Mouse (Mus musculus): ENCODE data around the gene Adgrv1. TPM values are rescaled to one million over a fixed set of nuclear protein-coding genes. Genes with fewer than 3 reads are reported as not detected.
"Not testable (repeated sequence)": the region's sequence is repeated elsewhere in the genome, so short reads cannot be mapped to it uniquely, and the experiment has no call there.

The Adgrv1 gene
- polyA plus RNA-seq, 1 experiment from 2014 or later: 0.86 TPM

DNA sequence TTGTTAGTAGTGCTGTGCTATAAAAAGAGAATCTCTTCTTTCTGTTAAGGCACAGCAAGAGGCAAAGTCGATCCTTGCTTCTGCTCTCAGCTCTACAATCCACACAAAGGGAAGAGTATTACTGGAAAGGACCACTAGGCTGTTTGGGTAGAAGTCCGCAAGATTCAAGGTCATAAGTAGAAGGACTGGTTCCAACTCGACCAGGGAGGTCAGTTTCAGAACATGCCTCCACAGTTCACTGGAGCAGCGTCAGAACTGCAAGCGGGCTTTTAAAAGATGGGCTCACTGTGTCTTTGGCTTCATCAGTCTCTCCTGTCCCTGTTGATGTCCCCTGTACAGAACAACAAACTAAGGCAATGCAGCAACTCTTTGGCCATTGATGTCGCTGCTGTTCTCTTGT lies 363.9 kb downstream of the Adgrv1 start:
- WGBS: 66% methylated on average over 6 of the region's 6 CpGs
- no peak overlapping the region for H3K9ac ChIP-seq (ENCODE audit: low read length)
- ATAC-seq (ENCODE audit: insufficient number of reproducible peaks, insufficient read depth, low FRiP score, low read depth): no peak

DNA sequence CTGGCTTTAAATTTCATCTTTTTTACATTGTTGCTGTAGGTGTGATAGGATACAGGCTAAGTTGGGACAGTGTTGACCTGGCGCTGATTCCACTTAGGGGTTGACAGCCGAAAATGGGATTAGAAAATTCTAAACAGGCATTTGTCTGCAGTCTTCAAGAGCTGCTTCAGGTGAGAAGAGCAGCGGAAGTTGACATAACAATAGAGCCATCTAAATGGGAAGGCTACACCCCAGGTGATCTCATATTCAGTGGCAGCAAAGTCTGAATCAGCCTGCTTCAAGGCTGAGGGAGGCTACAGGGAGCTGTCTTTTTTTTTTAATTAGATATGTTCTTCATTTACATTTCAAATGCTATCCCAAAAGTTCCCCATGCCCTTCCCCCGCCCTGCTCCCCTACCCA lies 365.5 kb downstream of the Adgrv1 start:
- H3K27me3 ChIP-seq (ENCODE audit: control insufficient read depth, insufficient read depth, low read length); ATAC-seq (ENCODE audit: insufficient number of reproducible peaks, insufficient read depth, low FRiP score, low read depth); H3K27ac ChIP-seq (replicated peaks in 1 of 2; ENCODE audit: control insufficient read depth in 1 of 2, insufficient read depth in 1 of 2, low read depth in 2 of 2, low read length in 2 of 2); H3K9ac ChIP-seq (ENCODE audit: low read length); H3K4me3 ChIP-seq (ENCODE audit: control insufficient read depth in 1 of 2, insufficient read depth in 1 of 2, low read depth in 1 of 2, low read length in 2 of 2); H3K4me1 ChIP-seq (ENCODE audit: control insufficient read depth in 2 of 2, insufficient read depth in 2 of 2, low read length in 2 of 2); H3K4me2 ChIP-seq (ENCODE audit: low read length); H3K36me3 ChIP-seq (ENCODE audit: control insufficient read depth, insufficient read depth, low read length); H3K9me3 ChIP-seq (ENCODE audit: control insufficient read depth, low read length): not testable (repeated sequence)
- 68% methylated on average over 4 of the region's 4 CpGs for WGBS

More for the DNA sequence above, 363.9 kb downstream of the Adgrv1 start:
- Histone ChIP-seq H3K36me3 (ENCODE audit: control insufficient read depth, insufficient read depth, low read length) (no peaks in the 10 kb centered on the region), H3K27ac (replicated peaks in 1 of 2; ENCODE audit: control insufficient read depth in 1 of 2, insufficient read depth in 1 of 2, low read depth in 2 of 2, low read length in 2 of 2) (no peak overlapping the region), H3K4me3 (ENCODE audit: control insufficient read depth in 1 of 2, insufficient read depth in 1 of 2, low read depth in 1 of 2, low read length in 2 of 2) (no peak overlapping the region), H3K27me3 (ENCODE audit: control insufficient read depth, insufficient read depth, low read length) (no peaks in the 10 kb centered on the region), H3K4me2 (ENCODE audit: low read length) (no peak overlapping the region), H3K4me1 (ENCODE audit: control insufficient read depth in 2 of 2, insufficient read depth in 2 of 2, low read length in 2 of 2) (no peaks in the 10 kb centered on the region), H3K9me3 (ENCODE audit: control insufficient read depth, low read length) (no peaks in the 10 kb centered on the region)

DNA sequence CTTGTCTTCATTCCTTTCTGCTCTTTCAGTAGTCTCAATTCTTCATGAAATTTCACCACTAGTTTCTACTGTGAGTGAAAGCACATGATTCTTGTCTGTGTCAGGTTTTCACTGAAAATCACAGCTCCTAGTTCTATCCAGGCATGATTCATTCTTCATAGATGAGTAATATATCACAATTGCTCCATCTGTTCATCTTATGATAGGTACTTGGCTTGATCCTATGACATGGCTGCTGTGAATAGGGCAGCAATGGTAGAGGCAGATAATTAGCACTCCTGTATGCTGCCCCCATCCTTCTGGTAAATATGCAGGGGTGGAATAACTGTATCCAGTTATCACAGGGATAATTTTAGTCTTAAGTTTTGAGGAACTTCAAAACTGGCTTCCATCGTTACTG lies 368.5 kb downstream of the Adgrv1 start:
- Histone ChIP-seq H3K4me2 (ENCODE audit: low read length) (no peak overlapping the region), H3K9me3 (ENCODE audit: control insufficient read depth, low read length) (no peaks in the 10 kb centered on the region), H3K4me3 (ENCODE audit: control insufficient read depth in 1 of 2, insufficient read depth in 1 of 2, low read depth in 1 of 2, low read length in 2 of 2) (no peak overlapping the region), H3K9ac (ENCODE audit: low read length) (no peak overlapping the region), H3K4me1 (ENCODE audit: control insufficient read depth in 2 of 2, insufficient read depth in 2 of 2, low read length in 2 of 2) (no peaks in the 10 kb centered on the region), H3K36me3 (ENCODE audit: control insufficient read depth, insufficient read depth, low read length) (no peaks in the 10 kb centered on the region), H3K27me3 (ENCODE audit: control insufficient read depth, insufficient read depth, low read length) (no peaks in the 10 kb centered on the region), H3K27ac (replicated peaks in 1 of 2; ENCODE audit: control insufficient read depth in 1 of 2, insufficient read depth in 1 of 2, low read depth in 2 of 2, low read length in 2 of 2) (no peak overlapping the region)
- 81% methylated on average over 1 of the region's 1 CpGs for WGBS
- ATAC-seq (ENCODE audit: insufficient number of reproducible peaks, insufficient read depth, low FRiP score, low read depth): no peak

DNA sequence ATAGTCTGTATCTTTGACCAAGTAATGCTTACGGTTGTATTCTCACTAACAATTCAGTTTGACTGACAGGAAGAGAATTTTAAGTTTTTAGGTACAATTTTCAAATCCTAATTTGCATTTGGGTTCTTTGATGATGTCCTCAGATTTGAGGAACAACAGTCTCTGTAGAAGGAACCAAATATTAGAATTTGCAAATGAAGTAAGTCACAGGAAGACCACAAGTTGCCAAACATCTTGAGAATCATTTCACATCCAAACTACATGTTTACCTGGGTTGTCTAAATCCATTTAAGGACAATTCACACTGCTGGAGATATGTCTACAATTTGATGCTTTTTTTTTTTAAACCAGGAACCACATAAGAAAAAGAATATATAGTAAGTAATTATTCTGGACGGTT lies 391.8 kb downstream of the Adgrv1 start:
- Histone ChIP-seq H3K4me1 (ENCODE audit: control insufficient read depth in 2 of 2, insufficient read depth in 2 of 2, low read length in 2 of 2) (no peaks in the 10 kb centered on the region), H3K4me2 (ENCODE audit: low read length) (no peak overlapping the region), H3K9ac (ENCODE audit: low read length) (no peak overlapping the region), H3K36me3 (ENCODE audit: control insufficient read depth, insufficient read depth, low read length) (no peaks in the 10 kb centered on the region), H3K4me3 (ENCODE audit: control insufficient read depth in 1 of 2, insufficient read depth in 1 of 2, low read depth in 1 of 2, low read length in 2 of 2) (no peak overlapping the region), H3K27me3 (ENCODE audit: control insufficient read depth, insufficient read depth, low read length) (no peaks in the 10 kb centered on the region), H3K9me3 (ENCODE audit: control insufficient read depth, low read length) (no peaks in the 10 kb centered on the region), H3K27ac (replicated peaks in 1 of 2; ENCODE audit: control insufficient read depth in 1 of 2, insufficient read depth in 1 of 2, low read depth in 2 of 2, low read length in 2 of 2) (no peak overlapping the region)
- ATAC-seq (ENCODE audit: insufficient number of reproducible peaks, insufficient read depth, low FRiP score, low read depth): no peak
- 77% methylated on average over 2 of the region's 2 CpGs for WGBS

DNA sequence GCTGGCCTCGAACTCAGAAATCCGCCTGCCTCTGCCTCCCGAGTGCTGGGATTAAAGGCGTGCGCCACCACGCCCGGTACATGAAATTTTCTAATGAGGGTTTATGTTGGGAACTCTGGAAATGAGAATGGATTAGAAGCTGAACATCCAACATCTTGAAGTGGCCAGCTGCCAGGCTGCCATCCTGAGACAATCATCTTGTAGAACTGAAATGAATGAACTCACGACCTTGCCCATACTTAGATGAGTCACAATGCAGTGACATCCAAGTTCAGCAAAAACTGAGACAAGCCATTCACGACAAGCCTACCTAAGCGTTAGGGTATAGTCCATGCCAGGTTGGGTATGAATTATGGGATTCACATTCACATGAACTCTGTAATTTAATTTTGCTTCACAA lies 393.1 kb downstream of the Adgrv1 start:
- Histone ChIP-seq H3K36me3 (ENCODE audit: control insufficient read depth, insufficient read depth, low read length) (no peaks in the 10 kb centered on the region), H3K9ac (ENCODE audit: low read length) (no peak overlapping the region), H3K4me3 (ENCODE audit: control insufficient read depth in 1 of 2, insufficient read depth in 1 of 2, low read depth in 1 of 2, low read length in 2 of 2) (no peak overlapping the region), H3K4me1 (ENCODE audit: control insufficient read depth in 2 of 2, insufficient read depth in 2 of 2, low read length in 2 of 2) (no peaks in the 10 kb centered on the region), H3K4me2 (ENCODE audit: low read length) (no peak overlapping the region), H3K9me3 (ENCODE audit: control insufficient read depth, low read length) (no peaks in the 10 kb centered on the region), H3K27ac (replicated peaks in 1 of 2; ENCODE audit: control insufficient read depth in 1 of 2, insufficient read depth in 1 of 2, low read depth in 2 of 2, low read length in 2 of 2) (no peak overlapping the region), H3K27me3 (ENCODE audit: control insufficient read depth, insufficient read depth, low read length) (no peaks in the 10 kb centered on the region)
- WGBS: 89% methylated on average over 10 of the region's 10 CpGs
- no peak for ATAC-seq (ENCODE audit: insufficient number of reproducible peaks, insufficient read depth, low FRiP score, low read depth)

DNA sequence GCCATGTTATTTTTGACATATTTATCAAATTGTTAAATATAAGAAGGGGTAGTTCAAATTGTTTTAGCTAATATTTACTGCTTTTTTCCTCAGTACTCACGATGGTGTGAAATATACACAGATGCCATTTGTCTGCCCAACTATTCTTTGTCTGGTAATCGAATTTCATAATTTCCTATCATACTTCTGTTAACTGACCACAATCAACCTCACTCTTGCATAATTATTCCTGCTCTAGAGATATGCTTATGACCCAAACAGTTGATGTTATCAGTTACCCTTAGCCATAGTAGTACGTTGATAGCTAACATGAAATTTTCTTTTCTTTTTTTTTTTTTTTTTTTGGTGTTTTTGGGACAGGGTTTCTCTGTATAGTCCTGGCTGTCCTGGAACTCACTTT lies 393.5 kb downstream of the Adgrv1 start:
- 85% methylated on average over 3 of the region's 3 CpGs for WGBS
- H3K27me3 ChIP-seq (ENCODE audit: control insufficient read depth, insufficient read depth, low read length): no peaks in the 10 kb centered on the region
- H3K9me3 ChIP-seq (ENCODE audit: control insufficient read depth, low read length): no peaks in the 10 kb centered on the region
- H3K4me1 ChIP-seq (ENCODE audit: control insufficient read depth in 2 of 2, insufficient read depth in 2 of 2, low read length in 2 of 2): no peaks in the 10 kb centered on the region
- no peaks in the 10 kb centered on the region for H3K36me3 ChIP-seq (ENCODE audit: control insufficient read depth, insufficient read depth, low read length)
- H3K9ac ChIP-seq (ENCODE audit: low read length): no peak overlapping the region
- H3K4me2 ChIP-seq (ENCODE audit: low read length): no peak overlapping the region
- no peak for ATAC-seq (ENCODE audit: insufficient number of reproducible peaks, insufficient read depth, low FRiP score, low read depth)
- H3K4me3 ChIP-seq (ENCODE audit: control insufficient read depth in 1 of 2, insufficient read depth in 1 of 2, low read depth in 1 of 2, low read length in 2 of 2): no peak overlapping the region
- no peak overlapping the region for H3K27ac ChIP-seq (replicated peaks in 1 of 2; ENCODE audit: control insufficient read depth in 1 of 2, insufficient read depth in 1 of 2, low read depth in 2 of 2, low read length in 2 of 2)

DNA sequence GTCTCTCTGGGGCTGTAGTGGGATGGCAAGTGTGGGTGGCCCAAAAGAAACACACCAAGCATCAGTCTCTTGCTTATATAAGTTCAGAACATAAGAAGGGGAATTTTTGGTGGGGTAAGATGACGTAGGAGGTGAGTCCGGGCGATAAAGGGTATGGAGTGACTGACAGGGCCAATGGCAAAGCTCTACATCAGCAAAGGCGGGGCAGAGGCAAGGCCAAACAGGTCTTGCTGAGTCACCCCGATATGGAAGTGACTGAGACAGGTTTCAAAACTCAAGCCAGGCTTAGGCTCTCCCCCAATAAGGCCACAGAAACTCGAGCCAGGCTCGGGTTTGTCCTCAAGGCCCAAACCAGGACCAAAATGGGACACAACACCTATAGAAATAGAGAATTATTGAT lies 394.1 kb downstream of the Adgrv1 start:
- no peak overlapping the region for H3K9ac ChIP-seq (ENCODE audit: low read length)
- H3K36me3 ChIP-seq (ENCODE audit: control insufficient read depth, insufficient read depth, low read length): no peaks in the 10 kb centered on the region
- no peak overlapping the region for H3K4me2 ChIP-seq (ENCODE audit: low read length)
- H3K9me3 ChIP-seq (ENCODE audit: control insufficient read depth, low read length): no peaks in the 10 kb centered on the region
- no peaks in the 10 kb centered on the region for H3K4me1 ChIP-seq (ENCODE audit: control insufficient read depth in 2 of 2, insufficient read depth in 2 of 2, low read length in 2 of 2)
- no peak for ATAC-seq (ENCODE audit: insufficient number of reproducible peaks, insufficient read depth, low FRiP score, low read depth)
- H3K27me3 ChIP-seq (ENCODE audit: control insufficient read depth, insufficient read depth, low read length): no peaks in the 10 kb centered on the region
- H3K4me3 ChIP-seq (ENCODE audit: control insufficient read depth in 1 of 2, insufficient read depth in 1 of 2, low read depth in 1 of 2, low read length in 2 of 2): no peak overlapping the region
- no peak overlapping the region for H3K27ac ChIP-seq (replicated peaks in 1 of 2; ENCODE audit: control insufficient read depth in 1 of 2, insufficient read depth in 1 of 2, low read depth in 2 of 2, low read length in 2 of 2)
- WGBS: 80% methylated on average over 7 of the region's 7 CpGs

DNA sequence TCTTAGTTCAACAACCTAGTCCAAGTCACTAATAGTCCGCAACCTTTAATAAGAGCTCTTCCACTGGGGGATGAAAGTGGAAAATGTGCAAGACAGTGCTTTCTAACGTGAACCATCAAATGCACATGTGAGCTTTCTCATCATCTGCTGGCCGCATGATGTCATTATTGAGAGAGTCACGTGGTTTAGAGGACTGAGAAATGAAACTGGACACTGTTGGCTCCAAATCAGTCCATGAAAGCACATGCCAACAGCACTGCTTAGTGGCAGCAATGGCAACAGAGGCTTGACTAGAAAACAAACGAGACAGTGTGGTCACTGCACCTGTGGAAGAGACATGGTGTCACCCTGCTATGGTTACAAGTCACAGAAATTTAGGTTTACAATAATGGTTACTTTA lies 395.0 kb downstream of the Adgrv1 start:
- no peak for ATAC-seq (ENCODE audit: insufficient number of reproducible peaks, insufficient read depth, low FRiP score, low read depth)
- WGBS: 74% methylated on average over 5 of the region's 5 CpGs
- Histone ChIP-seq H3K4me1 (ENCODE audit: control insufficient read depth in 2 of 2, insufficient read depth in 2 of 2, low read length in 2 of 2) (no peaks in the 10 kb centered on the region), H3K36me3 (ENCODE audit: control insufficient read depth, insufficient read depth, low read length) (no peaks in the 10 kb centered on the region), H3K27me3 (ENCODE audit: control insufficient read depth, insufficient read depth, low read length) (no peaks in the 10 kb centered on the region), H3K27ac (replicated peaks in 1 of 2; ENCODE audit: control insufficient read depth in 1 of 2, insufficient read depth in 1 of 2, low read depth in 2 of 2, low read length in 2 of 2) (no peak overlapping the region), H3K4me3 (ENCODE audit: control insufficient read depth in 1 of 2, insufficient read depth in 1 of 2, low read depth in 1 of 2, low read length in 2 of 2) (no peak overlapping the region), H3K9ac (ENCODE audit: low read length) (no peak overlapping the region), H3K4me2 (ENCODE audit: low read length) (no peak overlapping the region), H3K9me3 (ENCODE audit: control insufficient read depth, low read length) (no peaks in the 10 kb centered on the region)

Data from heart, embryonic 14.5 days (tissue).